ENCODE assay signal across 15 mouse cellular contexts in genomic region chr5:124159453-124159852, GRCm38 (mm10). TPM values are rescaled to one million over a fixed set of nuclear protein-coding genes. Genes with fewer than 3 reads are reported as not detected.
DNase-seq lines count a peak whose midpoint lies in the region; ATAC-seq and TF ChIP-seq lines count a peak whose summit lies in the region.
"Had no signal": no experiment of that assay in that cellular context is flagged by ENCODE, and none has a peak within 500 bp of the region (broad histone marks: within the 10 kb centered on the region; RNA-seq: fewer than 3 reads in every experiment).

No protein-coding gene starts in this region.

- intact Hi-C loops in heart, adult 2 months (cut with DNase I), result no loop called here

- H3K9ac ChIP-seq in heart, embryonic 11.5 days (ENCODE audit: low read depth, low read length), result peak overlapping the region; percentile 16; the same call in 1 of the 2 replicates
- no peak overlapping the region for H3K9ac ChIP-seq in heart, adult 2 months (ENCODE audit: low read depth, low read length)
- no peak overlapping the region for H3K9ac ChIP-seq in midbrain, embryonic 11.5 days (ENCODE audit: low read length)
- H3K9ac ChIP-seq in midbrain, postnatal 0 days (replicated peaks; ENCODE audit: low read length, poor library complexity, severe bottlenecking), result no peak overlapping the region
- no peak overlapping the region for H3K9ac ChIP-seq in intestine, embryonic 14.5 days (ENCODE audit: low read length)
- no peak overlapping the region for H3K9ac ChIP-seq in stomach, embryonic 15.5 days

- H3K79me2 ChIP-seq in heart, adult 2 months (replicated peaks; ENCODE audit: control insufficient read depth, insufficient read depth, low read length), result peaks cover 1% of the 10 kb centered on the region; the same call in 1 of the 2 replicates

- H3K9me3 ChIP-seq in heart, embryonic 11.5 days (replicated peaks; ENCODE audit: control insufficient read depth, low read length), result no peaks in the 10 kb centered on the region
- H3K9me3 ChIP-seq in midbrain, embryonic 11.5 days (ENCODE audit: control insufficient read depth, low read length), result no peaks in the 10 kb centered on the region
- H3K9me3 ChIP-seq in midbrain, postnatal 0 days (ENCODE audit: low read length), result no peaks in the 10 kb centered on the region
- no peaks in the 10 kb centered on the region for H3K9me3 ChIP-seq in intestine, embryonic 14.5 days (ENCODE audit: control insufficient read depth, low read length)
- no peaks in the 10 kb centered on the region for H3K9me3 ChIP-seq in stomach, embryonic 15.5 days

- TF ChIP-seq POLR2A in heart, adult 2 months (IDR thresholded peaks at IDR 0.05; ENCODE audit: insufficient read depth, low read depth, low read length), result no peak
- no peak for TF ChIP-seq POLR2A in lung, adult 2 months (IDR thresholded peaks at IDR 0.05; ENCODE audit: borderline replicate concordance, extremely low read depth, low read depth, low read length)

- DNase-seq in heart, adult 2 months, result no peak
- no peak for DNase-seq in midbrain, embryonic 11.5 days (ENCODE audit: low spot score, missing footprints)
- no peak for DNase-seq in midbrain, postnatal 0 days (ENCODE audit: low spot score)
- DNase-seq in intestine, embryonic 14.5 days (ENCODE audit: low spot score), result peak; percentile 71
- no peak for DNase-seq in lung, adult 2 months
- DNase-seq in urinary bladder, postnatal 10 days (ENCODE audit: low spot score), result no peak
- DNase-seq: adrenal gland, postnatal 14 days; cerebellum, postnatal 25 days; gastrocnemius, postnatal 36 days; kidney, postnatal 36 days; thymus, adult 2 months had no signal

- no peaks in the 10 kb centered on the region for H3K27me3 ChIP-seq in heart, embryonic 11.5 days (ENCODE audit: control insufficient read depth, insufficient read depth, low read length)
- no peaks in the 10 kb centered on the region for H3K27me3 ChIP-seq in heart, adult 2 months (ENCODE audit: control insufficient read depth, insufficient read depth, low read length)
- no peaks in the 10 kb centered on the region for H3K27me3 ChIP-seq in midbrain, embryonic 11.5 days (ENCODE audit: control insufficient read depth, insufficient read depth, low read length)
- no peaks in the 10 kb centered on the region for H3K27me3 ChIP-seq in midbrain, postnatal 0 days (ENCODE audit: insufficient read depth, low read length)
- H3K27me3 ChIP-seq in intestine, embryonic 14.5 days (replicated peaks; ENCODE audit: control insufficient read depth, insufficient read depth, low read length), result no peaks in the 10 kb centered on the region
- H3K27me3 ChIP-seq in stomach, embryonic 15.5 days (replicated peaks), result no peaks in the 10 kb centered on the region

- 32% methylated on average over 7 of the region's 7 CpGs for whole genome bisulfite sequencing in heart, embryonic 11.5 days (ENCODE audit: insufficient replicate concordance)
- 65% methylated on average over 7 of the region's 7 CpGs for WGBS in heart, adult 2 months
- WGBS in midbrain, embryonic 11.5 days, result 16% methylated on average over 7 of the region's 7 CpGs
- WGBS in midbrain, postnatal 0 days, result 17% methylated on average over 7 of the region's 7 CpGs
- 10% methylated on average over 7 of the region's 7 CpGs for WGBS in intestine, embryonic 14.5 days
- WGBS in stomach, embryonic 15.5 days, result 24% methylated on average over 7 of the region's 7 CpGs
- WGBS in lung, adult 2 months, result 57% methylated on average over 7 of the region's 7 CpGs

- no peaks in the 10 kb centered on the region for H3K36me3 ChIP-seq in heart, embryonic 11.5 days (ENCODE audit: control insufficient read depth, insufficient read depth, low read length)
- no peaks in the 10 kb centered on the region for H3K36me3 ChIP-seq in heart, adult 2 months (ENCODE audit: control insufficient read depth, insufficient read depth, low read length)
- H3K36me3 ChIP-seq in midbrain, embryonic 11.5 days (ENCODE audit: control insufficient read depth, insufficient read depth, low read length), result no peaks in the 10 kb centered on the region
- no peaks in the 10 kb centered on the region for H3K36me3 ChIP-seq in midbrain, postnatal 0 days (ENCODE audit: insufficient read depth, low read length)
- H3K36me3 ChIP-seq in intestine, embryonic 14.5 days (ENCODE audit: control insufficient read depth, insufficient read depth, low read length), result no peaks in the 10 kb centered on the region
- H3K36me3 ChIP-seq in stomach, embryonic 15.5 days, result no peaks in the 10 kb centered on the region

- no peak overlapping the region for H3K4me2 ChIP-seq in heart, embryonic 11.5 days
- H3K4me2 ChIP-seq in midbrain, embryonic 11.5 days, result no peak overlapping the region
- no peak overlapping the region for H3K4me2 ChIP-seq in midbrain, postnatal 0 days (ENCODE audit: low read depth, low read length, poor library complexity, severe bottlenecking)
- no peak overlapping the region; the same call in none of the 2 replicates for H3K4me2 ChIP-seq in intestine, embryonic 14.5 days (ENCODE audit: low read length)
- no peak overlapping the region for H3K4me2 ChIP-seq in stomach, embryonic 15.5 days

- H3K27ac ChIP-seq in heart, embryonic 11.5 days (ENCODE audit: low read depth, low read length), result peak overlapping the region; percentile 41
- no peak overlapping the region; the same call in 1 of the 2 replicates for H3K27ac ChIP-seq in heart, adult 2 months
- no peak overlapping the region for H3K27ac ChIP-seq in midbrain, embryonic 11.5 days (ENCODE audit: low read depth, low read length)
- no peak overlapping the region for H3K27ac ChIP-seq in midbrain, postnatal 0 days (ENCODE audit: low read depth, low read length)
- H3K27ac ChIP-seq in intestine, embryonic 14.5 days (ENCODE audit: low read depth), result no peak overlapping the region
- H3K27ac ChIP-seq in stomach, embryonic 15.5 days, result no peak overlapping the region

- TF ChIP-seq CTCF in heart, adult 2 months (IDR thresholded peaks at IDR 0.05), result no peak
- no peak for TF ChIP-seq CTCF in midbrain, postnatal 0 days (IDR thresholded peaks at IDR 0.05)
- no peak for TF ChIP-seq CTCF in lung, adult 2 months (IDR thresholded peaks at IDR 0.05; ENCODE audit: insufficient read depth, low read length)

- no peak for ATAC-seq in heart, embryonic 11.5 days (replicated peaks; ENCODE audit: insufficient number of reproducible peaks, low FRiP score, low TSS enrichment)
- ATAC-seq in midbrain, embryonic 11.5 days (ENCODE audit: low FRiP score), result peak; percentile 46; the same call in 1 of the 2 replicates
- ATAC-seq in midbrain, postnatal 0 days (ENCODE audit: low FRiP score), result no peak
- no peak; the same call in 1 of the 2 replicates for ATAC-seq in intestine, embryonic 14.5 days (replicated peaks; ENCODE audit: low FRiP score, low TSS enrichment, low read depth)
- peak; percentile 61 for ATAC-seq in stomach, embryonic 15.5 days (ENCODE audit: insufficient read depth, low FRiP score, low read depth)
- ATAC-seq: inflammation-experienced regulatory T-cells, adult 6 months had no signal

- no peak for TF ChIP-seq EP300 in heart, adult 2 months (IDR thresholded peaks at IDR 0.05; ENCODE audit: insufficient read depth, low read depth, low read length)

- no peak overlapping the region for H3K4me3 ChIP-seq in heart, embryonic 11.5 days (ENCODE audit: low read depth, low read length)
- no peak overlapping the region for H3K4me3 ChIP-seq in heart, adult 2 months
- H3K4me3 ChIP-seq in midbrain, embryonic 11.5 days (ENCODE audit: low read depth, low read length), result no peak overlapping the region
- no peak overlapping the region for H3K4me3 ChIP-seq in midbrain, postnatal 0 days (ENCODE audit: low read depth, low read length)
- no peak overlapping the region for H3K4me3 ChIP-seq in intestine, embryonic 14.5 days (ENCODE audit: low read depth, low read length)
- H3K4me3 ChIP-seq in stomach, embryonic 15.5 days (replicated peaks), result no peak overlapping the region
- no peak overlapping the region for H3K4me3 ChIP-seq in lung, adult 2 months (replicated peaks; ENCODE audit: extremely low read depth, low read depth, low read length)
- H3K4me3 ChIP-seq: erythroblast, embryonic 14.5 days had no signal

- H3K4me1 ChIP-seq in heart, embryonic 11.5 days (ENCODE audit: control insufficient read depth, insufficient read depth, low read length), result peaks cover 56% of the 10 kb centered on the region
- peaks cover 7% of the 10 kb centered on the region for H3K4me1 ChIP-seq in heart, adult 2 months (ENCODE audit: control insufficient read depth, insufficient read depth, low read length)
- H3K4me1 ChIP-seq in midbrain, embryonic 11.5 days (ENCODE audit: control insufficient read depth, insufficient read depth, low read length), result peaks cover 13% of the 10 kb centered on the region
- H3K4me1 ChIP-seq in midbrain, postnatal 0 days (ENCODE audit: insufficient read depth, low read length), result peaks cover 4% of the 10 kb centered on the region; the same call in 1 of the 2 replicates
- H3K4me1 ChIP-seq in intestine, embryonic 14.5 days (replicated peaks; ENCODE audit: control insufficient read depth, insufficient read depth, low read length), result peaks cover 27% of the 10 kb centered on the region
- peaks cover 10% of the 10 kb centered on the region; the same call in 1 of the 2 replicates for H3K4me1 ChIP-seq in stomach, embryonic 15.5 days
- 0 out of 2 replicates have a peak, but pooled peaks cover 2% of the 10 kb centered on the region for H3K4me1 ChIP-seq in lung, adult 2 months (ENCODE audit: control insufficient read depth, insufficient read depth, low read length)

RNA-seq across cellular contexts. Expression of gene Arl6ip4, which starts 43.6 kb away (rescaled TPM):
- 65.7 and 74.6 TPM in 2 replicates for polyA plus RNA-seq in heart, embryonic 11.5 days (2014; fragmentation: Nextera tagmentation; extraction: Ambion mirVana)
- 10 to 100 TPM; 34.2 to 41.5 TPM for total RNA-seq in heart, adult 2 months (2021)
- polyA plus RNA-seq in heart, adult 2 months (2012; rRNA removed), result 16.9 and 17.5 TPM in 2 replicates
- polyA plus RNA-seq in midbrain, embryonic 11.5 days (2014; fragmentation: Nextera tagmentation; extraction: Ambion mirVana), result 89.3 and 95.5 TPM in 2 replicates
- 40.8 and 47.3 TPM in 2 replicates for total RNA-seq in midbrain, postnatal 0 days (2014; rRNA removed)
- polyA plus RNA-seq in midbrain, postnatal 0 days (2015; fragmentation: Nextera tagmentation; extraction: Ambion mirVana), result 120 and 124 TPM in 2 replicates
- 93.8 and 99.9 TPM in 2 replicates for polyA plus RNA-seq in intestine, embryonic 14.5 days (2014; fragmentation: Nextera tagmentation; extraction: Ambion mirVana)
- 101 and 102 TPM in 2 replicates for polyA plus RNA-seq in stomach, embryonic 15.5 days (2015; fragmentation: Nextera tagmentation; extraction: Ambion mirVana)
- polyA plus RNA-seq in lung, adult 2 months (2012; rRNA removed), result 32.3 and 33.6 TPM in 2 replicates

RNA-seq across cellular contexts. Expression of gene Ogfod2, which starts 47.4 kb away (rescaled TPM):
- 13.6 and 14.8 TPM in 2 replicates for polyA plus RNA-seq in heart, embryonic 11.5 days (2014; fragmentation: Nextera tagmentation; extraction: Ambion mirVana)
- 10 to 100 TPM; 14.6 to 16.4 TPM for total RNA-seq in heart, adult 2 months (2021)
- polyA plus RNA-seq in heart, adult 2 months (2012; rRNA removed), result 25.5 and 30.0 TPM in 2 replicates
- 10.4 and 11.4 TPM in 2 replicates for polyA plus RNA-seq in midbrain, embryonic 11.5 days (2014; fragmentation: Nextera tagmentation; extraction: Ambion mirVana)
- 54.5 and 70.4 TPM in 2 replicates for total RNA-seq in midbrain, postnatal 0 days (2014; rRNA removed)
- polyA plus RNA-seq in midbrain, postnatal 0 days (2015; fragmentation: Nextera tagmentation; extraction: Ambion mirVana), result 36.2 and 39.5 TPM in 2 replicates
- 17.1 and 18.0 TPM in 2 replicates for polyA plus RNA-seq in intestine, embryonic 14.5 days (2014; fragmentation: Nextera tagmentation; extraction: Ambion mirVana)
- 24.2 and 25.7 TPM in 2 replicates for polyA plus RNA-seq in stomach, embryonic 15.5 days (2015; fragmentation: Nextera tagmentation; extraction: Ambion mirVana)
- 42.4 and 52.2 TPM in 2 replicates for polyA plus RNA-seq in lung, adult 2 months (2012; rRNA removed)

Comparison
In these comparisons a context has a peak if more than half of its experiments do, and no peak if none do; other contexts are left out.
1. ATAC-seq: peak in midbrain, embryonic 11.5 days (single experiment) and stomach, embryonic 15.5 days (single experiment); none in heart, embryonic 11.5 days (single experiment), midbrain, postnatal 0 days (single experiment) and intestine, embryonic 14.5 days (single experiment).